Mouse (Mus musculus) heart, postnatal 0 days (tissue): Measurements from ENCODE around the gene Sema4c.

ENCODE experiments used
- CTCF ChIP-seq: IDR thresholded peaks from 2 replicates; pipeline ENCODE4 v1.5.1; 2016; ENCODE audit warnings: antibody characterized with exemption, control low read depth, low read depth
- EP300 ChIP-seq: IDR thresholded peaks from 2 replicates; pipeline ENCODE4 v1.6.1; 2016; ENCODE audit warnings: antibody characterized with exemption, low read depth

DNA sequence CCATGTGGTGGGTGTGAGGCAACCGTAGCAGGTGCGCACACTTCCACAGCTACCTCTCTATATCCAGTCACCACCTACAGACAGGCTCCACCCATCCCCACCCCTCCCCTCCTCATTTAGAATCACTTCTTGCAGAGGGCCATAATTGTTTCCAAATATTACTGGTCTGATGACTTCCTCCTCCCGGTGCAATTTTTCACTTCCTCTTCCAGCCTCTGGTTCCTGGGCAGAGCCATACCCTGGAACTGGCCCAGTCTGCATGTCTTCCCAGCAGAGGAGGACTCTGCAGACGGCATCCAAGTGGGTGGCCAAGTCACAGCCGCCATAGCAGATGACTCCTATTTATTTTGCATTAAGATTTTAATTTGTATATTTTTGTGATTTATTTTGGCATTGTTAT is 49.9 kb downstream of the Sema4c start:
- TF ChIP-seq CTCF (no peak), EP300 (no peak)
